Mouse (Mus musculus) kidney, embryonic 15.5 days (tissue): ENCODE results near the gene Pafah1b2. TPM values are rescaled to one million over a fixed set of nuclear protein-coding genes. Genes with fewer than 3 reads are reported as not detected.

Experiments used
- ATAC-seq: fragments of 200-750 bp; cut with Nextera tagmentation; replicated peaks from 2 replicates; pipeline ENCODE4 v1.8.0; 2017; ENCODE audit warnings: moderate TSS enrichment; ENCODE audit not compliant: low FRiP score
- H3K27ac ChIP-seq: fragments of 300-500 bp; sonication (generic); 2 replicates; pipeline ENCODE4 v1.5.1; 2015; ENCODE audit warnings: mild to moderate bottlenecking, inconsistent platforms
- H3K27me3 ChIP-seq: fragments of 300-500 bp; sonication (generic); 2 replicates; pipeline ENCODE4 v1.6.1; 2015; ENCODE audit warnings: inconsistent platforms
- H3K36me3 ChIP-seq: fragments of 300-500 bp; sonication (generic); 2 replicates; pipeline ENCODE4 v1.6.1; 2015; ENCODE audit warnings: inconsistent platforms
- H3K4me1 ChIP-seq: fragments of 300-500 bp; sonication (generic); 2 replicates; pipeline ENCODE4 v1.6.1; 2015; ENCODE audit warnings: inconsistent platforms
- H3K4me2 ChIP-seq: fragments of 300-500 bp; sonication (generic); 2 replicates; pipeline ENCODE4 v1.6.1; 2015; ENCODE audit warnings: moderate library complexity, mild to moderate bottlenecking, inconsistent platforms
- H3K4me3 ChIP-seq: fragments of 300-500 bp; sonication (generic); replicated peaks from 2 replicates; pipeline ENCODE4 v1.5.1; 2015; ENCODE audit warnings: mild to moderate bottlenecking, inconsistent platforms
- H3K9ac ChIP-seq: fragments of 300-500 bp; sonication (generic); 2 replicates; pipeline ENCODE4 v1.6.1; 2015; ENCODE audit warnings: mild to moderate bottlenecking, inconsistent platforms
- H3K9me3 ChIP-seq: fragments of 300-500 bp; sonication (generic); replicated peaks from 2 replicates; pipeline ENCODE4 v1.6.1; 2016; ENCODE audit warnings: inconsistent platforms
- WGBS: fragments of 180-500 bp; shearing (Covaris S2); methylation state at CpG from one replicate; pipeline ENCODE4 v1.1.7; 2015; ENCODE audit warnings: mixed read lengths; 5-methylcytosine and 5-hydroxymethylcytosine counted together
- polyA plus RNA-seq: library from polyadenylated mRNA; unstranded; fragments of >200 nt; fragmentation: Nextera tagmentation; extraction: Ambion mirVana; gene quantifications from 2 replicates; pipeline ENCODE4 v1.2.1, GENCODE M21; 2015

Pafah1b2 gene
- polyA plus RNA-seq, 1 experiment from 2014 or later, result 162 TPM

- Histone ChIP-seq H3K27me3 (no peaks in the 10 kb centered on the region), H3K27ac (no peak overlapping the region), H3K4me1 (peaks cover 3% of the 10 kb centered on the region; the same call in 1 of the 2 replicates), H3K4me2 (no peak overlapping the region), H3K9me3 (no peaks in the 10 kb centered on the region), H3K36me3 (no peaks in the 10 kb centered on the region), H3K4me3 (no peak overlapping the region), H3K9ac (no peak overlapping the region)
- no peak for ATAC-seq
- WGBS, result 67% methylated on average over 3 of the region's 3 CpGs
Measured at GRCm38 (mm10) chr9:46004529-46004928, 8.0 kb downstream of the Pafah1b2 start.

DNA sequence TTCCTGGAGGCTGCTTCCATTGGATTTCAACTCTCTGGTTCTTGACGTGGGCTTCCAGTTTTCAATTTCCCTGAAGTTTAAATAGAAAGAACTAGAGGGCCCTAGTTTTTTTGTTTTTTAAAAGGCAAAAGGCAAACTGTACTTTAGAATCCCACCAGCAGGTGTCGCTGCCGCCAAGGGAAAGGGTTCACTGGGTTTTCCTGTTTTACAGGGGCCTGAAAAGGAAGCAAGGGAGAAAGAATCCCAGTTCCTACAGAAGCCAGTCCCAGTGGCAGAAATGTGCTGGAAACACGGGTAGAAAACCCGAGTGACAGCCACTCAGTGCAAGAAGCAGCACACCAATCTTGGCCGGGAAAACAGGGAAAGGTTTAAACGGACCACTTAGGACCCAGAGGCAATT lies 8.8 kb downstream of the Pafah1b2 start:
- Histone ChIP-seq H3K27me3 (no peaks in the 10 kb centered on the region), H3K36me3 (no peaks in the 10 kb centered on the region), H3K4me2 (no peak overlapping the region), H3K9ac (no peak overlapping the region), H3K9me3 (no peaks in the 10 kb centered on the region), H3K27ac (no peak overlapping the region), H3K4me1 (peaks cover 3% of the 10 kb centered on the region; the same call in 1 of the 2 replicates), H3K4me3 (no peak overlapping the region)
- 7% methylated on average over 7 of the region's 7 CpGs for WGBS
- ATAC-seq, result no peak

DNA sequence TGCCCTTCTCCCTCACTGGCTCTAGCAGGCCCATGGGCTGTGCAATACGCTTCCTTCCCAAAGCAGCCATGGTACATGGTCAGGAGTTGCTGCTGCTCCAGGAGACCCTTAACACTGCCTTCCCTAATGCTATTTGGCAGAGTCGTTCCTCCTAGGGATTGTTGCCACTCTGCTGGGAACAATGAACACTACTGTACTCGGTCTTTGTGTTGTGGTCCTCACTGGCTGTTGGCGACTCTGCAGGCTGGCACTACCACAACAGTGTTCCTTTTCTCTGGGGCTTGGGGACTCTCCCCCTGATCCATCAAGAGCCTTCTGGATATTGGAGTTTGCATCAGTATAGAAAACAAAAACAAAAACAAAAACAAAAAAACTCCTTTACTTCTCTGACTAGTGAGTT lies 13.5 kb downstream of the Pafah1b2 start:
- Histone ChIP-seq H3K4me3 (no peak overlapping the region), H3K27me3 (no peaks in the 10 kb centered on the region), H3K36me3 (no peaks in the 10 kb centered on the region), H3K4me2 (no peak overlapping the region), H3K9me3 (no peaks in the 10 kb centered on the region), H3K9ac (no peak overlapping the region), H3K27ac (no peak overlapping the region), H3K4me1 (peaks cover 6% of the 10 kb centered on the region)
- no peak for ATAC-seq
- 76% methylated on average over 4 of the region's 4 CpGs for WGBS

DNA sequence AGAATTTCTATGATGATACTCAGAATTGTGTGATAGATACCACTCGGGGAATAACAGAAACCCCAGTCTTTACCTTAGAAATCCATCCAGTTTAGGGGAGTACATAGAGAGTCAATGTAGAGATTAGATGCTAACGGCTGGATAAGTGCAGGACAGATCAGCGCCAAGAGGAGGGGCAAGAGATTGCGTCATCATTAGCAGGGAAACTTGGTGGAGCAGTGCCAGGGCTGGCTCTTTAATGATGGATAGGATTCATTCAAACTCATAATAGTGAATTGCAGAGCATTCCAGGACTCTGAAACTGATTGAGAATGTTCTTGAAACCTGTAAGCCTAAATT lies 27.3 kb downstream of the Pafah1b2 start:
- peak overlapping the region; percentile 90 for H3K27ac ChIP-seq
- peaks cover 28% of the 10 kb centered on the region for H3K4me1 ChIP-seq
- H3K4me2 ChIP-seq, result peak overlapping the region; percentile 70
- H3K36me3 ChIP-seq, result 0 out of 2 replicates have a peak, but pooled peaks cover 3% of the 10 kb centered on the region
- peak overlapping the region; percentile 82 for H3K4me3 ChIP-seq
- no peaks in the 10 kb centered on the region for H3K27me3 ChIP-seq
- no peaks in the 10 kb centered on the region for H3K9me3 ChIP-seq
- peak overlapping the region; percentile 88 for H3K9ac ChIP-seq
- ATAC-seq, result peak; percentile 71
- WGBS, result 2% methylated on average over 4 of the region's 4 CpGs

- Histone ChIP-seq H3K9ac (peak overlapping the region; percentile 88), H3K27ac (peak overlapping the region; percentile 90), H3K4me3 (peak overlapping the region; percentile 82), H3K27me3 (no peaks in the 10 kb centered on the region), H3K9me3 (no peaks in the 10 kb centered on the region), H3K36me3 (0 out of 2 replicates have a peak, but pooled peaks cover 3% of the 10 kb centered on the region), H3K4me1 (peaks cover 32% of the 10 kb centered on the region), H3K4me2 (peak overlapping the region; percentile 70)
- under 1% methylated on average over 58 of the region's 76 CpGs for WGBS
- peak; percentile 93 for ATAC-seq
Measured at GRCm38 (mm10) chr9:45984409-45985228, 27.9 kb downstream of the Pafah1b2 start.

GRCm38 (mm10) chr9:45983676-45984408 lies 28.6 kb downstream of the Pafah1b2 start:
- H3K27ac ChIP-seq, result peak overlapping the region; percentile 90
- under 1% methylated on average over 23 of the region's 23 CpGs for WGBS
- H3K36me3 ChIP-seq, result 0 out of 2 replicates have a peak, but pooled peaks cover 3% of the 10 kb centered on the region
- peak overlapping the region; percentile 88 for H3K9ac ChIP-seq
- H3K9me3 ChIP-seq, result no peaks in the 10 kb centered on the region
- no peaks in the 10 kb centered on the region for H3K27me3 ChIP-seq
- H3K4me1 ChIP-seq, result peaks cover 32% of the 10 kb centered on the region
- H3K4me3 ChIP-seq, result peak overlapping the region; percentile 82
- no peak for ATAC-seq
- H3K4me2 ChIP-seq, result peak overlapping the region; percentile 70

DNA sequence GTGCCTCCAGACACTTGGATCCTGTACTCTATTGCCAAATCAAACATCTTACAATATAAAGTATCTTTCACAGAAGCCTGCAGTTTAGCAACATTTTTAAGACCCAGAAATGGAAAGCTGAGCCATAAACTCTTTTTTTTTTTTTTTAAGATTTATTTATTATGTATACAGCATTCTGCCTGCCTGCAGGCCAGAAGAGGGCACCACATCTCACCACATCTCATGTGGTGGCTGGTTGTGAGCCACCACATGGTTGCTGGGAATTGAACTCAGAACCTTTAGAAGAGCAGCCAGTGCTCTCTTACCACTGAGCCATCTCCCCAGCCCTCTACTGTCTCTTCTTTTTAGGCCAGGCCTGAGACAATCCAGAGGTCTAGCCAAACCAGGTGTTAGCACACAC lies 31.2 kb downstream of the Pafah1b2 start:
- Histone ChIP-seq H3K27me3 (no peaks in the 10 kb centered on the region), H3K4me1 (peaks cover 32% of the 10 kb centered on the region), H3K9me3 (no peaks in the 10 kb centered on the region), H3K9ac (no peak overlapping the region), H3K4me2 (no peak overlapping the region), H3K36me3 (peaks cover 14% of the 10 kb centered on the region; the same call in 1 of the 2 replicates), H3K27ac (no peak overlapping the region), H3K4me3 (no peak overlapping the region)
- no peak for ATAC-seq

GRCm38 (mm10) chr9:45980611-45981010 lies 31.9 kb downstream of the Pafah1b2 start:
- Histone ChIP-seq H3K27me3 (no peaks in the 10 kb centered on the region), H3K36me3 (peaks cover 20% of the 10 kb centered on the region), H3K4me1 (peaks cover 32% of the 10 kb centered on the region), H3K4me2 (no peak overlapping the region), H3K4me3 (no peak overlapping the region), H3K9me3 (no peaks in the 10 kb centered on the region), H3K9ac (no peak overlapping the region), H3K27ac (no peak overlapping the region)
- WGBS, result 92% methylated on average over 1 of the region's 1 CpGs
- ATAC-seq, result no peak

DNA sequence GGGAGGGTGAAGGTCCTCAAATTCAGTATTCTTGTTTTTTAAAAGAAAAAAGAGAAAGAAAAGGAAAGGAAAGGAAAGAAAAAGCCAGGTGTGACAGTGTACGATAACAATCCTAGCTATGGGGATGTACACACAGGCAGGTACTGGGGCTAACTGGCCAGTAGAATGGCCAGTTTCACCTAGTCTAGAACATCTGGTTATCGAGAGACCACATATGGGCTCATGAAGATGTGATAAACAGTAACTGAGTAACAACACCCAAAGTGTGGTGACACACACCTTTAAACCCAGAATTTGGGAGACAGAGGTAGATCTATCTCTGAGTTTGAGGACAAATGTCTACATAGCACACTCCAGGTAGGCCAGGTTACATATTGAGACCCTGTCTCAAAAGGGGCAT lies 32.7 kb downstream of the Pafah1b2 start:
- H3K4me2 ChIP-seq, result no peak overlapping the region
- WGBS, result 99% methylated on average over 2 of the region's 2 CpGs
- H3K36me3 ChIP-seq, result peaks cover 27% of the 10 kb centered on the region
- H3K27me3 ChIP-seq, result no peaks in the 10 kb centered on the region
- no peak overlapping the region for H3K27ac ChIP-seq
- no peak overlapping the region for H3K4me3 ChIP-seq
- peaks cover 27% of the 10 kb centered on the region for H3K4me1 ChIP-seq
- no peak overlapping the region for H3K9ac ChIP-seq
- H3K9me3 ChIP-seq, result no peaks in the 10 kb centered on the region
- ATAC-seq, result no peak

DNA sequence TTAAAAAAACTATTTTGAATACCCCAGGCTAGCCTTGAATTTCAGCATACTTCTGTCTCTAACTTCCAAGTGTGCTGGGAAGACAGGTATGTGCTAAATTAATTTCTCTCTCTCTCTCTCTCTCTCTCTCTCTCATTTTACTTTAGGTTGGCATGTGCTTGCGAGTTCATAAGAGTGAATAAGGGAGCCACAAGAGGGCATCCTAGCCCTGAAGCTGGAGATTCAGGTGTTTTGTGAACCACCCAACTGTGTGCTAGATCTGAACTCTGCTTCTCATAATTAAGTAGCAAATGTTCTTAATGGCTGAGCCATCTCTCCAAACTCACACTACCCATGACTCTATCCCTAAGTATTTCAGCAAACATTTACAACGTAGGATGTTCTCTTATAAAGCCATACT lies 35.6 kb downstream of the Pafah1b2 start:
- H3K27me3 ChIP-seq, result no peaks in the 10 kb centered on the region
- 92% methylated on average over 2 of the region's 2 CpGs for WGBS
- no peaks in the 10 kb centered on the region for H3K9me3 ChIP-seq
- H3K4me3 ChIP-seq, result no peak overlapping the region
- no peak overlapping the region for H3K4me2 ChIP-seq
- ATAC-seq, result no peak
- H3K27ac ChIP-seq, result no peak overlapping the region
- 0 out of 2 replicates have a peak, but pooled peaks cover 10% of the 10 kb centered on the region for H3K4me1 ChIP-seq
- no peak overlapping the region for H3K9ac ChIP-seq
- peaks cover 52% of the 10 kb centered on the region for H3K36me3 ChIP-seq

GRCm38 (mm10) chr9:45963577-45963976 lies 48.9 kb downstream of the Pafah1b2 start:
- Histone ChIP-seq H3K36me3 (peaks cover 78% of the 10 kb centered on the region), H3K4me1 (no peaks in the 10 kb centered on the region), H3K9me3 (no peaks in the 10 kb centered on the region), H3K27ac (no peak overlapping the region), H3K27me3 (no peaks in the 10 kb centered on the region), H3K9ac (no peak overlapping the region), H3K4me3 (no peak overlapping the region), H3K4me2 (no peak overlapping the region)
- WGBS, result 91% methylated on average over 6 of the region's 6 CpGs
- no peak for ATAC-seq

DNA sequence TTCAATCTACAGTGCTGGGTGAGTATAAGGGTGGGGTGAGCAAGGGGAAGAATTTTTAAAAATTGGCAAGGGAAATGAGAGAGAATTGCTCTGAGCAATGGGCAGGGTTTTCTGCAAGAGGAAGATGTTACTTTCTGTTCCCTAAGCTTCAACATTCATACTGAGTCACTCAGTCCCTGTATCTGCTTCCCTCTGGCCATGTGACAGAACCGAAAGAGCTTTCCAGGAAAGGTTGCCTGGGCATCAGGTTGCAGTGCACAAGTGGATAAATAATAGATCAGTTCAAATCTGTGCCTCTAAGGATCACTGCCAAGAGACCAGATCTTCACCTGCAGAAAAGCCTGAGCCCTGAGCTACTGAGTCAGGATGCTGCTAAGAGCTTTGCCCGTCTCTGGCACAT lies 50.6 kb downstream of the Pafah1b2 start:
- Histone ChIP-seq H3K4me3 (no peak overlapping the region), H3K9ac (no peak overlapping the region), H3K4me2 (no peak overlapping the region), H3K4me1 (0 out of 2 replicates have a peak, but pooled peaks cover 4% of the 10 kb centered on the region), H3K9me3 (no peaks in the 10 kb centered on the region), H3K27me3 (no peaks in the 10 kb centered on the region), H3K36me3 (peaks cover 63% of the 10 kb centered on the region), H3K27ac (no peak overlapping the region)
- WGBS, result 81% methylated on average over 2 of the region's 2 CpGs
- no peak for ATAC-seq
